Mouse (Mus musculus): Measurements from ENCODE around the gene Fabp2. TPM values are rescaled to one million over a fixed set of nuclear protein-coding genes. Genes with fewer than 3 reads are reported as not detected.
A peak's percentile ranks its signal among the peaks of the same experiment; 100 is the strongest.
"Not testable (repeated sequence)": the region's sequence is repeated elsewhere in the genome, so short reads cannot be mapped to it uniquely, and the experiment has no call there.

Fabp2 gene
- total RNA-seq, 2 experiments from 2014 or later: not detected

DNA sequence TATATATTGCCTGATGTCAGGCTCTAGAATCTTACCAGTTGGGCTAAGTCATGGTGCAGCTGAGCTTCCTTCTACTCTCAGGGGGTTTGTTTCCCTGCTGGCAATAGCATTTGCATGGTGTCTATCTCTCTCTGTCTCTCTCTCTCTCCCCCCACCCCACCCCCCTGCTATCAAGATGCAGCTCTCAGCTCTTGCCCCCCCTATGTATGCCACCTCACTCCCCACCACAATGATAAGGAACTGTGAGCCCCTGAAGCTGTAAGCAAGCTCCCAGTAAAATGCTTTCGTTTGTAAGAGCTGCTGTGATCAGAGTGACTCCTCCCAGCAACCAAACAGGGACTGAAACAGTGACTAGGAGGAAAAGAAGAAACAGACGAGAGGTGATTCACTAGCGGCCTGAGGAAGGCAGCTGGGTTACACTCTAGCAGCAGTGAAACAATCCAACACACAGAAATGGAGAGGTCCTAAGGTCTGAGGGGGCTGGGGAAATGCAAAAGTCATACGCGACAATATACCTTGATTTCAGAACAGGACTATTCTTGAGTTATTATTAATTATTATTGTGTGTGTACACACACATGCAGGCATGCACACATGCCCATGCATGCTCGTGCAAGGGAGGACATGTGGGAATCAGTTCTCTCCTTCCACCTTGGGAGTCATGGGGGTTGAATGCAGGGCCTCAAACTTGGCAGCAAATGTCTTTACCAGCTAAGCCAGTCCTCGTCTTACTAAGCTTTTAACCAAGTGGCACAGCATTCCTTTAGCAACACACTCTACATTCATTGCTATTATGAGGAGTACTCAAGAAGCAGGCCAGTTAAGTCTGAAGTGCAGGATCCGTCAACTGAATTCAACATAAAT lies 25.9 kb downstream of the Fabp2 start:
- DNase-seq: no peak

GRCm38 (mm10) chr3:122921676-122922527 lies 27.0 kb downstream of the Fabp2 start:
- no peak for DNase-seq

DNA sequence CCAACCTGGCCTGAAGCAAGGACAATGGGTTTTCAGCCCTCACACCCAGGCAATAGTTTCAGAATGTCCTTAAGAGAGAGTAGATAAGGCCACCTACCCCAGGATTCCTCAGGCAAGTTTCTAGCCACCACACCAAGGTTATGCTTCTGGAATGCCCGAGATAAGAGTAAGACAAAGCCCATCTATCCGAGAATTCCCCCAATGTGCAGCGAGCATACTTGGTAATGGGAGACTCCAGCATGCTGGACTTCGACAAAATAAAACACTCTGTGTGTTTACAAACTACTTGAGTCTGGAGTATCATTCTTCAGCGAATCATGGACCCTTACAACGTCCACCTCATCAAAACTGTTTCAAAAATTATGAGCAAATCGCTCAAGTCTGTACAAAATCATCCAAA lies 28.3 kb downstream of the Fabp2 start:
- no peak for DNase-seq

GRCm38 (mm10) chr3:122924009-122924914 lies 29.4 kb downstream of the Fabp2 start, which contains the start of gene 1810037I17Rik:
Gene 1810037I17Rik, plus strand, starts transcription at chr3:122924203.
- DNase-seq: peak; percentile 97

GRCm38 (mm10) chr3:122929723-122930122 lies 34.9 kb downstream of the Fabp2 start:
- no peak for DNase-seq

- no peak for DNase-seq
These were observed 37.6 kb downstream of the Fabp2 start for GRCm38 (mm10) chr3:122932466-122932865.

DNA sequence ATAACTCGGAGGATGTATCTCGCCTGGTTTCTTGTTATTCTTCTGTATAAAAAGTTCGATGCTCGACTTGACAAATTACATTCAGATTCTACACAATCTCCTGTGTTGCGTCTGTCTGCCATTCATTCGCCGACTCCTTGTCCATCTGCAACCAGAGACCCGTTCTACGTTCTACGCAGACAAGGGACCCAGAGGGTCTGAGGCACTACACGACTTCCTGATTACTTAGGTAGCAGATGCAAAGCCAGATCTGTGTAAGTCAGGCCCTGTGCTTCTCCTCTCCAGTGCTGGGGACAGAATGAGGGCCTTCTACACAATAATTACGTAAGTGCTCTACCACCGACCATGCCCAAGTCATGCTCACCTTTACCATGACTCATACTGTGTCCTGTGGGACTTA lies 42.3 kb downstream of the Fabp2 start:
- not testable (repeated sequence) for DNase-seq

DNA sequence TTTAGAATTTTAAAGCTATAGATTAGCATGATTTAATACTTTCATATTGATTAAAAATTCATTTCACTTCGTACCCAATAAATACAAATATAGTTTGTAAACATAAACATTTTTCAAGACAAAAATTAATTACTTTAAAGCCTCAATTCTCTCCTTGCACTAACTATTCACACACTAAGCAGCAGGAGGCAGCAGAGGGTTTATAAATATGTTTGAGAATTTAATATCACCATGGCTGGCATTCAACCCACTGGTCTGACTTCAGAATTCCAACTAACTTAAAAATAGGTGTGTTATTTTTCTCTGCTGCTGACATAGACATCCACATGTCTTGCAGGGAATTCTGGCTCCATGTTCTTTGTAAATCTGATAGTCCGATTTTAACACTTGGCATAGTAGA lies 44.3 kb downstream of the Fabp2 start:
- DNase-seq: peak; percentile 61 to 83

DNA sequence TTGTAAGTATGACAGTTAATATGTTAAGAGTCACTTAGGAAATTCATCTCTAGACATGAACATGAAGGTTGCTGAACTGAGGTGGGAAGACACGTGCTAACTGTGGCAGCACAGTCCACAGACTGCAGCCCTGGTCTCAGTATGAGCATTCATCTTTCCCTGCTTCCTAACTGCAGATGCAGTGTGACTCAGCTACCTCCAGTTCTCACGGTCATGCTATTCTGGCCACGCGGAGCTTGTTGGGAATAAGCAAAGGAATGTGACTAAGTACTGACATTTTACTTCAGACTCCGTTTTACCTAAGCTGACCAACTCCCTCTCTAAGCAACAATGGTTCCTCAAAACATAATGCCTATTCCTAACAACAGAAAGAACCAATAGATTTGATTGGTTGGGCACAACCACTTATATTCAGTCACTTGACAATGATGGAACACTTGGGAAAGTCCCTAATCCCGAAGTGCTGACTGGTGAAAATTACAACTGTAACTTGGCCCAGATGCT lies 48.6 kb downstream of the Fabp2 start:
- no peak for DNase-seq

Other genes starting within 250 kb of the Fabp2 start
- 1 to 10 TPM; 3.0 to 3.5 TPM for gene Pde5a, start 166.1 kb upstream of the Fabp2 start, total RNA-seq (2021)
- gene Gm10959, start 24.3 kb downstream of the Fabp2 start, total RNA-seq (2021): not detected
- gene 1810037I17Rik, start 29.1 kb downstream of the Fabp2 start, total RNA-seq (2021): 100 to 1,000 TPM in 1 of 2 experiments, 10 to 100 TPM in 1; 95.3 to 119 TPM
- gene Usp53, start 89.4 kb downstream of the Fabp2 start, total RNA-seq (2021): 10 to 100 TPM in 1 of 2 experiments, 1 to 10 TPM in 1; 8.7 to 12.4 TPM
- gene Myoz2, start 139.9 kb downstream of the Fabp2 start, total RNA-seq (2021): 1,000 to 10,000 TPM; 1,411 to 1,554 TPM